Mouse (Mus musculus): Measurements from ENCODE around the gene Nkpd1. TPM values are rescaled to one million over a fixed set of nuclear protein-coding genes. Genes with fewer than 3 reads are reported as not detected.

The Nkpd1 gene
- polyA plus RNA-seq, 1 experiment = 1.1 TPM

- WGBS = 92% methylated on average over 2 of the region's 2 CpGs
- DNase-seq = no peak
- TF ChIP-seq POLR2A (IDR thresholded peaks at IDR 0.05; ENCODE audit: control insufficient read depth, extremely low read depth, insufficient read depth, low read length, poor library complexity) (no peak), CTCF (IDR thresholded peaks at IDR 0.05; ENCODE audit: borderline replicate concordance, control insufficient read depth, extremely low read depth, insufficient read depth, low read length, poor library complexity) (no peak)
- Histone ChIP-seq H3K27me3 (ENCODE audit: control insufficient read depth, insufficient read depth, low read length) (no peaks in the 10 kb centered on the region), H3K27ac (ENCODE audit: control insufficient read depth, insufficient read depth, low read length) (no peak overlapping the region), H3K4me3 (ENCODE audit: control insufficient read depth, insufficient read depth, low read length) (no peak overlapping the region), H3K4me1 (replicated peaks; ENCODE audit: control insufficient read depth, insufficient read depth, low read length) (peaks cover 26% of the 10 kb centered on the region), H3K36me3 (ENCODE audit: control insufficient read depth, insufficient read depth, low read length) (no peaks in the 10 kb centered on the region)
These were observed 23.3 kb downstream of the Nkpd1 start for GRCm38 (mm10) chr7:19540771-19541566.

DNA sequence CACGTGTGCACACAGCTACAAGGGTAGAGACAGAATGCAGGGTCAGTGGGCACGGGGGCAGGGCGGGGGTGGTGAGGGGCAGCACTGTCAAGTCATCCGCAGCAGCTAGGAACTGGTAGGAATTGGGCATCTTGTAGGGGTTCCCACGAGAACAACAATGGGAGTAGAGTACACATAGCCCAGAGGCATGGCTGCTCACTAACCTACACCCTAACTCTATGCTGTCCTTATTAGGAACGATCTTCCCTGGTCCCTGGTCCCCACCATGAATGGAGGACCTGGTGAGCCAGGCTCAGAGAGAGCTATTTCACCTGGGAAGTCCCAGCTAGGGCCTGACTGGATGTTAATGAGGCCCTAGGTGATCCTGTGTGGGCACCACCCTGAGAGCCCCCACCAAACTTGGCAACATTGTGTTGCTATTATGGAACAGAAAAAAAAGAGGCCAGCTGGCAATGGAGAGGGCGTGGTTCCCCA, 24.1 kb downstream of the Nkpd1 start:
- H3K4me3 ChIP-seq (ENCODE audit: control insufficient read depth, insufficient read depth, low read length) = no peak overlapping the region
- no peaks in the 10 kb centered on the region for H3K27me3 ChIP-seq (ENCODE audit: control insufficient read depth, insufficient read depth, low read length)
- no peak for TF ChIP-seq POLR2A (IDR thresholded peaks at IDR 0.05; ENCODE audit: control insufficient read depth, extremely low read depth, insufficient read depth, low read length, poor library complexity)
- no peak for TF ChIP-seq CTCF (IDR thresholded peaks at IDR 0.05; ENCODE audit: borderline replicate concordance, control insufficient read depth, extremely low read depth, insufficient read depth, low read length, poor library complexity)
- H3K36me3 ChIP-seq (ENCODE audit: control insufficient read depth, insufficient read depth, low read length) = no peaks in the 10 kb centered on the region
- H3K4me1 ChIP-seq (replicated peaks; ENCODE audit: control insufficient read depth, insufficient read depth, low read length) = peaks cover 31% of the 10 kb centered on the region
- H3K27ac ChIP-seq (ENCODE audit: control insufficient read depth, insufficient read depth, low read length) = no peak overlapping the region
- WGBS = 91% methylated on average over 7 of the region's 7 CpGs
- no peak for DNase-seq

DNA sequence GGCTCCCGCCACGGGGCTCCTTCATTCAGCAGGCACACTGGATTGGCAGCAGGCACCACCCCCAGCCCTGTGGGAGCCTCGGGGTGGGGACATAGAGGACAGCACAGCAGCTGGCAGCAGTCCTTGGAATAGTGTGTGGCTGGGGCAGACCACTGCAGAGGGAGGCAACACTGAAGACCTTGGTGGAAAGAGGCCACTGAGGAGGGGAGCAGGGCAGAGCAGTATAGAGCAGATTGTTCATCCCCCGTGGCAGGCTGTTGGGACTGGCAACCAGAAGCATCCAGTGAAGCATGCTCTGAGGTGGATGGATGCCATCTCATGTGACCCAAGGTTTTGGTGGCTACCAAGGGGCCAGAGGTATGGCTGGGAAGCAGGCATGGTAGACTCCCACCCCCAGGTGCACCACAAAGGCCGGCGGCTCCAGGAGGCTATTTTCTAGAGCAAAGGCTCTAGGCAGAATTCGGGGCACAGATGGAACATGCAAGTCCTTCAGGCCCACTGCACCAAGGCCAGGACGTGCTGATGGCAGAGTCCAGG, 24.6 kb downstream of the Nkpd1 start:
- Histone ChIP-seq H3K4me3 (ENCODE audit: control insufficient read depth, insufficient read depth, low read length) (no peak overlapping the region), H3K27ac (ENCODE audit: control insufficient read depth, insufficient read depth, low read length) (no peak overlapping the region), H3K27me3 (ENCODE audit: control insufficient read depth, insufficient read depth, low read length) (no peaks in the 10 kb centered on the region), H3K4me1 (replicated peaks; ENCODE audit: control insufficient read depth, insufficient read depth, low read length) (peaks cover 35% of the 10 kb centered on the region), H3K36me3 (ENCODE audit: control insufficient read depth, insufficient read depth, low read length) (no peaks in the 10 kb centered on the region)
- TF ChIP-seq CTCF (IDR thresholded peaks at IDR 0.05; ENCODE audit: borderline replicate concordance, control insufficient read depth, extremely low read depth, insufficient read depth, low read length, poor library complexity) = no peak
- no peak for TF ChIP-seq POLR2A (IDR thresholded peaks at IDR 0.05; ENCODE audit: control insufficient read depth, extremely low read depth, insufficient read depth, low read length, poor library complexity)
- DNase-seq = no peak
- 72% methylated on average over 8 of the region's 8 CpGs for WGBS

DNA sequence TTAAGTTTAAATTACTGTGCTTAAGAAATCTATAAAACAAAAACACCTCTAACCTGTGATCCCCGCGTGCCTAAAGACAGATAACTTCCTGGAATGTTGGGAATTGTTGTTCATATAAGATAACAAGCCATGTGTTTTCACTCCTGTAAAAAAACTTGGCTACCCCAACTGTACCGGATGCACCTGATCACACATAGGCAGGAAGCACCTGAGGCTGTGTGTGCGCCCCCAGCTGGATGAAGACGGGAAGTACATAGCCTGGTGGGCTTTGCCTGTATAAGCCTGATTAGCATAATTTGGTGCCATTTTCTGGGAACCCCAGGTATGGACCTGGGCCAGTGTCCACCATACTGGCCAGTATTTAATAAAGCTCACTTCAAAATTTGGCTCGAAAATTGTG, 25.9 kb downstream of the Nkpd1 start:
- H3K4me3 ChIP-seq (ENCODE audit: control insufficient read depth, insufficient read depth, low read length) = no peak overlapping the region
- WGBS = 24% methylated on average over 6 of the region's 6 CpGs
- DNase-seq = peak; percentile 68
- H3K27me3 ChIP-seq (ENCODE audit: control insufficient read depth, insufficient read depth, low read length) = no peaks in the 10 kb centered on the region
- no peak overlapping the region for H3K27ac ChIP-seq (ENCODE audit: control insufficient read depth, insufficient read depth, low read length)
- TF ChIP-seq POLR2A (IDR thresholded peaks at IDR 0.05; ENCODE audit: control insufficient read depth, extremely low read depth, insufficient read depth, low read length, poor library complexity) (no peak), CTCF (IDR thresholded peaks at IDR 0.05; ENCODE audit: borderline replicate concordance, control insufficient read depth, extremely low read depth, insufficient read depth, low read length, poor library complexity) (peak; percentile 74; the same call in 1 of the 2 replicates)
- no peaks in the 10 kb centered on the region for H3K36me3 ChIP-seq (ENCODE audit: control insufficient read depth, insufficient read depth, low read length)
- H3K4me1 ChIP-seq (replicated peaks; ENCODE audit: control insufficient read depth, insufficient read depth, low read length) = peaks cover 43% of the 10 kb centered on the region

DNA sequence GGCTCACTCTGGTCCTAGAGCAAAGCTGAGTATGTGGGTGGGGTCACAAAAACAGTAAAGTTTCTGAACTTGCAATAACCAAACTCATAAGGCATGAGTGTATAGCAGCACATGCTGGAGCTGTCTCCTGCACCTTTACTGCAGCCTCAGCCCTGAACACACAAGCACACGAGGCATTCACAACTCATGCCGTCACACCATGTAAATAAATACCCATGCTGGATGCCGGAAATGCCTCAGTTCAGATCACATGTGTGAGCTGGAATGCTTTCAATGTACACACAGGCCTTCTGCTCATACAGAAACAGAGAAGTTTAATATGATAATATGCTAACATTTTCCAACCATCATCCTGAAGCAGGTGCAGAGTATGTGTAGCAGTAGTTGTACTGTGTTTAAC, 28.4 kb downstream of the Nkpd1 start:
- Histone ChIP-seq H3K4me3 (ENCODE audit: control insufficient read depth, insufficient read depth, low read length) (no peak overlapping the region), H3K4me1 (replicated peaks; ENCODE audit: control insufficient read depth, insufficient read depth, low read length) (peaks cover 50% of the 10 kb centered on the region), H3K27ac (ENCODE audit: control insufficient read depth, insufficient read depth, low read length) (peak overlapping the region; percentile 56; the same call in 1 of the 2 replicates), H3K36me3 (ENCODE audit: control insufficient read depth, insufficient read depth, low read length) (no peaks in the 10 kb centered on the region), H3K27me3 (ENCODE audit: control insufficient read depth, insufficient read depth, low read length) (no peaks in the 10 kb centered on the region)
- WGBS = 73% methylated on average over 3 of the region's 3 CpGs
- TF ChIP-seq POLR2A (IDR thresholded peaks at IDR 0.05; ENCODE audit: control insufficient read depth, extremely low read depth, insufficient read depth, low read length, poor library complexity) = no peak
- TF ChIP-seq CTCF (IDR thresholded peaks at IDR 0.05; ENCODE audit: borderline replicate concordance, control insufficient read depth, extremely low read depth, insufficient read depth, low read length, poor library complexity) = no peak
- DNase-seq = no peak

GRCm38 (mm10) chr7:19547344-19547969, 29.8 kb downstream of the Nkpd1 start:
- no peak overlapping the region for H3K4me3 ChIP-seq (ENCODE audit: control insufficient read depth, insufficient read depth, low read length)
- TF ChIP-seq POLR2A (IDR thresholded peaks at IDR 0.05; ENCODE audit: control insufficient read depth, extremely low read depth, insufficient read depth, low read length, poor library complexity) (no peak), CTCF (IDR thresholded peaks at IDR 0.05; ENCODE audit: borderline replicate concordance, control insufficient read depth, extremely low read depth, insufficient read depth, low read length, poor library complexity) (no peak)
- peaks cover 46% of the 10 kb centered on the region for H3K4me1 ChIP-seq (replicated peaks; ENCODE audit: control insufficient read depth, insufficient read depth, low read length)
- DNase-seq = no peak
- H3K36me3 ChIP-seq (ENCODE audit: control insufficient read depth, insufficient read depth, low read length) = no peaks in the 10 kb centered on the region
- WGBS = 94% methylated on average over 2 of the region's 2 CpGs
- no peak overlapping the region for H3K27ac ChIP-seq (ENCODE audit: control insufficient read depth, insufficient read depth, low read length)
- no peaks in the 10 kb centered on the region for H3K27me3 ChIP-seq (ENCODE audit: control insufficient read depth, insufficient read depth, low read length)
